Mouse (Mus musculus): ENCODE measurements at regions not wholly inside any gene's neighbourhood (a gene's known extent, or its start where the extent isn't known, plus 50 kb on each side); places are given as distances from the start of the nearest gene placed in this dataset.
A peak's percentile ranks its signal among the peaks of the same experiment; 100 is the strongest.

DNA sequence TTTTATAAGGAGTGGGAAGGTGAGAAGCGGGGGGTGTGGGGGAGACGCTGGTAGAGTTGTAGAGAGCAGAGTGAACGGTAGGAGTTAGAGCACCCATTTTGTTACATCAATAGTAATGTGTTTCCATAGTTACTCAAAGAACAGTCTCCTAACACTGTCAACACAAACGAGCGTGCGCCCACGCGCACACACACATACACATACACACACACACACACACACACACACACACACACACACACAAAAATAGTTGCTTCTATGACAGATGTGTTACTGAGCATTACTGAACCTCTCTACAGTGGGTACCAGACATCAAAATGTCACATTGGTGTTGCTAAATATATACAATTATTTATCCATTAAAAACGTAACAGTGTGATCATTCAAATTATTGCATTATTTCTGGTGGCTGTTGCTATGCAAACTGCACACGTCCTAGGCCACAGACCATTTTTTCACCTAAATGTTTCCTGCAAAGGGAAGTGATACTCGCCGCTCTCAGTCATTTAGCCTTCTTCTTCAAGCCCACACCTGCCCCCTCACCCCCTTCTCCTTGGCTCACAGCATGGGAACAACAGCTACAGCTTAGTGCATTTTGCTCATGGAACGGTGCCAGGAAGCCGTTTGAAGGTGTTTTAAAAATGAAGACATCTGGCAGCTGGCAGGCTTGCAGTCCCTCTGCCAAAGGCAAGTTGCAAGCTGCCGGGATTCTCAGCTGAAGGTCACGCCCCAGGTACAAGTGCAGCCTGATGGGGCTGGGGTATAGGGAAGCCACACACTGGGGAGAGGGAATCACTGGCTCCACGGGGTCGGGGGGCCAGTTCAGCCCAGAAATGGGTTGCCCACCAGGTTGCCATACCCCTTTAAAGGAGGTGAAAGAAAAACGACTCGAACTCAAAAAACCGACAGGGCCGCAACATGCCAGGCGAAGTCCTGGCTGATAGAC, 193.4 kb upstream of the Sox2 start:
- Histone ChIP-seq H3K36me3 (no peaks in the 10 kb centered on the region), H3K4me1 (no peaks in the 10 kb centered on the region), H3K9ac (no peak overlapping the region), H3K4me3 (replicated peaks) (no peak overlapping the region), H3K27ac (no peak overlapping the region), H3K27me3 (replicated peaks) (no peaks in the 10 kb centered on the region), H3K9me3 (no peaks in the 10 kb centered on the region), H3K4me2 (no peak overlapping the region)
- ATAC-seq (ENCODE audit: insufficient read depth, low FRiP score, low read depth): no peak
- WGBS: 56% methylated on average over 23 of the region's 23 CpGs

DNA sequence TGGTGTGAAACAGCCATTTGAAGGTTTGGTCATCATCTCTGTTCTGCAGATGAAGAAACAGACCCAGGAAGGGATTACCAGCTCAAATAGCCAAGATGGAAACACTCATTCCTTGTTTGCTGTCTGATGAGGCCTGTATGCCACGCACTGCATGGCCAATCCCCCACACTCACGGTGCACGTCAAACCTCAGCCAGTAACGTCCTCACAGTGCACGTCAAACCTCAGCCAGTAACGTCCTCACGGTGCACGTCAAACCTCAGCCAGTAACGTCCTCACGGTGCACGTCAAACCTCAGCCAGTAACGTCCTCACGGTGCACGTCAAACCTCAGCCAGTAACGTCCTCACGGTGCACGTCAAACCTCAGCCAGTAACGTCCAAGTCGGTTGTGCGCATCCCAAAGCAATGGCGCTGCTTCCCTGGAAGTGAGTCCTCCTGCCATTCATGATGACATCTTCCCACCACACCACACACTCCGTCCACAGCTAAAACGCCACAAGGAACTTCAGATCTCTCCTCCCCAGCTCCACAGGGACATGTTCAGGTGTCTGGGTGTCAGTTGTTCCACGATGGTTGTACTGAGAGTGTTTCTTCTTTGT, 196.1 kb upstream of the Sox2 start:
- no peaks in the 10 kb centered on the region for H3K9me3 ChIP-seq
- WGBS: 90% methylated on average over 24 of the region's 24 CpGs
- H3K36me3 ChIP-seq: no peaks in the 10 kb centered on the region
- H3K4me1 ChIP-seq: no peaks in the 10 kb centered on the region
- no peak overlapping the region for H3K9ac ChIP-seq
- H3K4me3 ChIP-seq (replicated peaks): no peak overlapping the region
- no peak for ATAC-seq (ENCODE audit: insufficient read depth, low FRiP score, low read depth)
- H3K27me3 ChIP-seq (replicated peaks): no peaks in the 10 kb centered on the region
- H3K27ac ChIP-seq: no peak overlapping the region
- H3K4me2 ChIP-seq: no peak overlapping the region

DNA sequence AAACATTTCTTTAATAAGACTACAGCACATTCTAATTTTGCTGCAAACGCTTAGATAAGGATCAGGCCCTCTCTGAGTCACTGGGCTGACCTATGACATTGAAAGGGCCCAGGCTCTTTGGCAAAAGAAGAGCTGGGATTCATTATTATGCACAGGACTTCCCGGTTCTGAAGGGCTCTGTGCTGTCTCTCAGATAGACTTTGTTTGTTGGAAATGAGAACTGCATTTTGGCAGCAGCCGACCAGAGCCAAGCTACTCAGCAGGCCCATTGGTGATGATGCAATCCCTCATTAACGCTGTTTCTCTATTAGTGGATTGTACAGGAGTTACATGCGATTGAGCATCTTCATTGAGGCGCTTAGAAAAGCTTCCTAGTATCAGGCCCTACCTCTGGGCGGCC, 204.9 kb upstream of the Sox2 start:
- Histone ChIP-seq H3K4me3 (replicated peaks) (no peak overlapping the region), H3K36me3 (no peaks in the 10 kb centered on the region), H3K4me1 (0 out of 2 replicates have a peak, but pooled peaks cover 2% of the 10 kb centered on the region), H3K9me3 (no peaks in the 10 kb centered on the region), H3K9ac (no peak overlapping the region), H3K4me2 (no peak overlapping the region), H3K27me3 (replicated peaks) (no peaks in the 10 kb centered on the region), H3K27ac (no peak overlapping the region)
- no peak for ATAC-seq (ENCODE audit: insufficient read depth, low FRiP score, low read depth)
- 49% methylated on average over 7 of the region's 7 CpGs for WGBS

DNA sequence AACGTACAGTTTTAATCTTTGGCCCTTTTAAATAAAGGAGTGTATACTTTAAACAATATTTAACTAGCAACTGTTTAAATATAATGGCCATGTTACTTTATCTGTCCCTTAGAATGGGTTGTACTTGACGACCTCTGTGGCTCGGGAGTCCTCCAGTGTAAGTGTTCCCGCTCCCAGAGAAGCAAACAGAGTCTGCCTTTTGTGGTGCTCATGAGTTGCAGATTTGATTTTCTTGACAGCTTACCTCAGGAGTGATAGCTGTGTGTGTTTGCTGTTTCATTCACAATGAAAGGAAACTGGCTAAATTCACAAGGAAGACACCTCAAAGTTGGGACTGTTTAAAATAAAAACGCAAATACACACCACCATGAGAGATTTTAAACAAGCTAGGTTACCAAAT, 205.4 kb upstream of the Sox2 start:
- H3K27ac ChIP-seq: no peak overlapping the region
- no peak overlapping the region for H3K9ac ChIP-seq
- no peaks in the 10 kb centered on the region for H3K27me3 ChIP-seq (replicated peaks)
- H3K4me1 ChIP-seq: 0 out of 2 replicates have a peak, but pooled peaks cover 2% of the 10 kb centered on the region
- H3K4me3 ChIP-seq (replicated peaks): no peak overlapping the region
- no peaks in the 10 kb centered on the region for H3K36me3 ChIP-seq
- H3K4me2 ChIP-seq: no peak overlapping the region
- WGBS: 31% methylated on average over 5 of the region's 5 CpGs
- ATAC-seq (ENCODE audit: insufficient read depth, low FRiP score, low read depth): 0 out of 2 replicates have a peak, but pooled peaks have one; percentile 47
- no peaks in the 10 kb centered on the region for H3K9me3 ChIP-seq

DNA sequence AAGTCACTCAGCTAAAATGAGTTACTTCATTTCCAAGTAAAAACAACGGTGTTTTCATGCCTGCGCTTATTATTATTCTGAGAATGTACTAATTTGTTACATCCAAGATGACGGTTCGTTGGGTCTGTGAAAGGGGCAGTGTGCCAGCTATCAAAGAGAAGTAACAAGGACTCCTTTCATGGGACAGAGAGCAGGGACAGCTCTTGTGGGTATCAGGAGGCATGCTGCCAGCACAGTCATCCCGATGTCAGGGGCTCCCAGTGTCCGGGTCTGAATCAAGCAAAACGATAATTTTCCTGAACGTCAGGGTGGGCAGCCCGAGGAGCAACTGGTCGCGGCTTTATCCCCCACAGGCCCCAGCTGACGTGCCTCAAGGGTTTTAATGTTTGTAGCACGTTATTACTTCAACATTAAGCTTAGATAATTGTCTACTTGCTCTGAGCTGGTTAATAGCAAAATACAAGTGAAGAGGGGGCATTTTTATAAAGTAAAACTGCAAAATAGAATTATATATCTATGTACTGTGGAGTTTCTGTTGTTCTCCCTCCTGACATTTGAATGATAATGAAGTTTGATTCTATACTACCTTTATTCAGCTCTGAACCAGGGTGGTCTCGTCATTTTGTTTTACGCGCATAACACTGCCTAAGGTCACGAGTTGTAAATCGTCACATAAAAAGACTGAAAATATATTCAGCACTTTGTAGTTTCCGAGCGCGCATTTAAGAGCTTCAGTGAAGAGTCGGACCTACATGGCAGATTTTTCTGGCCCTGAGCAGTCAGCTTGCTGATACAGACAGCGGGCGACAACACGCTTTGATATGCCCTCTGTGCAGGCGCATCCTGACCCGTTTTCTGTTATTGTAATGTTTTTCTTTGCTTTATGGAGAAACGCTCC, 206.2 kb upstream of the Sox2 start:
- Histone ChIP-seq H3K36me3 (no peaks in the 10 kb centered on the region), H3K27ac (no peak overlapping the region), H3K4me2 (no peak overlapping the region), H3K9ac (no peak overlapping the region), H3K4me3 (replicated peaks) (no peak overlapping the region), H3K4me1 (0 out of 2 replicates have a peak, but pooled peaks cover 2% of the 10 kb centered on the region), H3K9me3 (no peaks in the 10 kb centered on the region), H3K27me3 (replicated peaks) (no peaks in the 10 kb centered on the region)
- ATAC-seq (ENCODE audit: insufficient read depth, low FRiP score, low read depth): no peak
- WGBS: 63% methylated on average over 28 of the region's 28 CpGs

DNA sequence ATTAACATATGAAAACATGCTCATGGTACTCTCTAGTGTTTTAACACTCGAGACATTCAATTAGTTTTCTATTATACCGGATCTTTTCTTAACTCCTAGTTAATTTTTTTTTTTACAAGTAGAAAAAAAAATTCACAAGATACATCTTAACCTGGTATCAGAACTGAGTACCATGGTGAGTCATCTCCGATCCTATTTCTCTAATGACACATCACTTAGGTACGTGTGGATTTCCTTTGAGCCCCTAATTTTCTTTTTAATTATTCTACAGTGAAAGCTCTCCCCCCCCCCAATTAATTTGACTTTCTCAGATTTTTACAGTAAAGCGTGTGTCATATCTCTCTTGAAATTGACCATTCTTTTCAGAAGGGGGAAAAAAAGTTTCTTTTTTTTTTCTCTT, 206.9 kb upstream of the Sox2 start:
- no peak overlapping the region for H3K27ac ChIP-seq
- WGBS: 71% methylated on average over 5 of the region's 5 CpGs
- no peak for ATAC-seq (ENCODE audit: insufficient read depth, low FRiP score, low read depth)

DNA sequence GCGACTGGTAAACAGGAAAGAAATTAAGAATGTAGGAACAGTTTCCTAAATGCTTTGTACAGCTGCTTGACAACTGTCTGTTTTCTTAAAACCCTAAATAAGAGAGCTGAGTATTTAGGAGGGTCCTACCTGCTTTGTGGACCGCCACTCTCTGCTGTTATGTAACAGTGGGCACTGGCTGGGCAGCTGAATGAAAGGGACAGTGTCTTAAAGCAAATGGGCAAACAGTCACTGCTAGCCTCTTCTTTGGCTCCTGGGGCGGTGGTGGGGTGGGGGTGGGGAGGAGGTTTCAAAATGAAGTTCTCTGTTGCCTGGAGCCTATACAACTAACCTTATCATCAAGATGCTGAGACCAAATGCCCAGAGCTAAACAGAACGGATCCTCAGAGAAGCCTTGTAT, 208.4 kb upstream of the Sox2 start:
- H3K9me3 ChIP-seq: no peaks in the 10 kb centered on the region
- 0 out of 2 replicates have a peak, but pooled peaks cover 2% of the 10 kb centered on the region for H3K4me1 ChIP-seq
- no peak overlapping the region for H3K4me2 ChIP-seq
- WGBS: 69% methylated on average over 4 of the region's 4 CpGs
- H3K27me3 ChIP-seq (replicated peaks): no peaks in the 10 kb centered on the region
- H3K9ac ChIP-seq: no peak overlapping the region
- H3K4me3 ChIP-seq (replicated peaks): no peak overlapping the region
- H3K27ac ChIP-seq: no peak overlapping the region
- ATAC-seq (ENCODE audit: insufficient read depth, low FRiP score, low read depth): no peak
- H3K36me3 ChIP-seq: no peaks in the 10 kb centered on the region

More for the DNA sequence above, 206.9 kb upstream of the Sox2 start:
- H3K4me1 ChIP-seq: 0 out of 2 replicates have a peak, but pooled peaks cover 2% of the 10 kb centered on the region
- no peaks in the 10 kb centered on the region for H3K36me3 ChIP-seq
- no peaks in the 10 kb centered on the region for H3K9me3 ChIP-seq
- no peak overlapping the region for H3K4me2 ChIP-seq
- H3K9ac ChIP-seq: no peak overlapping the region
- no peaks in the 10 kb centered on the region for H3K27me3 ChIP-seq (replicated peaks)
- H3K4me3 ChIP-seq (replicated peaks): no peak overlapping the region

DNA sequence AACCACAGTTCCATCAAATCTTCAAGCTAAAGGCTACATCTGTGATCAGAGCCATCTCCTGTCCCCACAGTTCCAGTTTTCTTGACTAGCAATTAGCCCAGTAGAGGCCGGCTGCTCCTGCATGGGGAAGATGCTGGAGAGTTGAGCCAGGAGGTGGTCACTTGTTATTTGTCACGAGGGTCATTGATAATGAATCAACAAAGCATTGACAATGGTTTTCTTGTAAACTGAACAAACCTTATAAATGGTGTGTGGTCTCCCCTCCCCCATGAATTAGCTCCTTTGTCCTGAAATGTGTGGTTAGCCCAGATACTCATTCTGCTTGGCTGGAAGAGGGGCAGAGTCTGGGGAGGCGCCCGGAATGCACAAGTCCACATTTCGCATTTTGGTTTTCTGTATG, 208.9 kb upstream of the Sox2 start:
- WGBS: 61% methylated on average over 5 of the region's 5 CpGs
- no peak for ATAC-seq (ENCODE audit: insufficient read depth, low FRiP score, low read depth)
- H3K4me1 ChIP-seq: 0 out of 2 replicates have a peak, but pooled peaks cover 2% of the 10 kb centered on the region
- no peaks in the 10 kb centered on the region for H3K9me3 ChIP-seq
- no peak overlapping the region for H3K27ac ChIP-seq
- H3K9ac ChIP-seq: no peak overlapping the region
- no peak overlapping the region for H3K4me2 ChIP-seq
- no peak overlapping the region for H3K4me3 ChIP-seq (replicated peaks)
- H3K27me3 ChIP-seq (replicated peaks): no peaks in the 10 kb centered on the region
- H3K36me3 ChIP-seq: no peaks in the 10 kb centered on the region

DNA sequence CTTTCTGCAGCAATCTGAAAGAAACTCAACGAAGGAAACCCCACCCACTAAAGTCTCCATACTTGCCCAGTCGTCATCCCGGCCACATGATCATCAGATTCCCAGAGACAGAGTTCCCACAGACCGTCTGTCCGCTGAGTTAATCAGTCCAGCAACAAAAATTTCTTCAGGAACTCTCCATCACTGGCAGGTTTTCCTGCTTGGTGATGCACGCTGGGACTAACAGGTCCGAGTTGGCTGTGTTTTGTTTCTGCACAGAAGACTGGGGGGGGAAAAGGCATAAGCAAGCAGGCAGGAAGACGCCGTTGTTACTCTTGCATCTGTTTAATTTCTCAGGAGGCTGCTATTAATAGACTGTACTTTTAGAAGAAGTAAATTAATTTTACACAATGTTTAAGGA, 215.3 kb upstream of the Sox2 start:
- no peak overlapping the region for H3K4me2 ChIP-seq
- H3K27ac ChIP-seq: no peak overlapping the region
- H3K9me3 ChIP-seq: no peaks in the 10 kb centered on the region
- ATAC-seq (ENCODE audit: insufficient read depth, low FRiP score, low read depth): no peak
- H3K4me3 ChIP-seq (replicated peaks): no peak overlapping the region
- no peaks in the 10 kb centered on the region for H3K27me3 ChIP-seq (replicated peaks)
- H3K4me1 ChIP-seq: no peaks in the 10 kb centered on the region
- WGBS: 60% methylated on average over 9 of the region's 9 CpGs
- H3K36me3 ChIP-seq: no peaks in the 10 kb centered on the region
- no peak overlapping the region for H3K9ac ChIP-seq

DNA sequence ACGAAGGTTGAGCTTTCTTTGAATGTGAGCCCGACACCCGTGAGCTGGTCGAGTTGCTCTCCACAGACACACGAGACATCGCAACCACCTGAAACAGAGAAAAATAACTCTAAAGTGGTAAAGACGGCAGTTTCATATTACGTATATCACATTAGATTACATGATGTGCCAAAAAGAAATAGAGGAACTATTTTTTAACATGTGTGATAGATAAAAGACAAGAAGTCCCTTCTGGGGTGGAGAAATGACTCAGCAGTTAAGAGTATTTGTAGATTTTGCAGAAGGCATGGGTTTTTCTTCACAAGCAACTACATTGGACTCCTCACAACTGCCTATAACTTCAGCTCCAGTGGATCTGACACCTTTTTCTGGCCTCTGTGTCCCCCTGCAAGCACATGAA, 222.2 kb upstream of the Sox2 start:
- H3K9me3 ChIP-seq: no peaks in the 10 kb centered on the region
- ATAC-seq (ENCODE audit: insufficient read depth, low FRiP score, low read depth): no peak
- no peaks in the 10 kb centered on the region for H3K36me3 ChIP-seq
- no peaks in the 10 kb centered on the region for H3K4me1 ChIP-seq
- H3K4me2 ChIP-seq: no peak overlapping the region
- no peaks in the 10 kb centered on the region for H3K27me3 ChIP-seq (replicated peaks)
- no peak overlapping the region for H3K4me3 ChIP-seq (replicated peaks)
- no peak overlapping the region for H3K27ac ChIP-seq
- H3K9ac ChIP-seq: no peak overlapping the region
- WGBS: 87% methylated on average over 8 of the region's 8 CpGs

DNA sequence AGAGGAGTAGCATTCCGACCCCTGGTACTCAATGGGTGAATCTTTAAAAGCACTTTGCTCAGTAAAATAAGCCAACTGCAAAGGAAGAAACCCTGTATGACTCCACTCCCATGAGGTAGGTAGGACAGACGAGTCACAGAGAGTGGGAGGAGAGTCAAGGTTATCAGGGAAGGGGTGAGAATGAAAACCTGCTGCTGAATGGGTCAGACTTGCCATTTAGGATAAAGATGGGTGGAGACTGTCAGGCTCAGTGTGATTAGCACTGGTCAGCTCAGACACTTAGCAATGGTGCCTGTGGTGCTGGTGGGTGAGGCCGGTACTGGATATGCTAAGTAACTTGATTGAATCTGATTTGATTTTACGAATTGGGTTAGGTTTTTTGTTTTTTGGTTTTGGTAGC, 222.7 kb upstream of the Sox2 start:
- Histone ChIP-seq H3K27ac (no peak overlapping the region), H3K27me3 (replicated peaks) (no peaks in the 10 kb centered on the region), H3K9ac (no peak overlapping the region), H3K4me1 (no peaks in the 10 kb centered on the region), H3K4me3 (replicated peaks) (no peak overlapping the region), H3K9me3 (no peaks in the 10 kb centered on the region), H3K36me3 (no peaks in the 10 kb centered on the region), H3K4me2 (no peak overlapping the region)
- WGBS: 80% methylated on average over 4 of the region's 4 CpGs
- no peak for ATAC-seq (ENCODE audit: insufficient read depth, low FRiP score, low read depth)
